Mouse (Mus musculus) ES-E14 (cell line): ENCODE measurements around the gene Hipk4.

Source experiments
- CHD2 ChIP-seq: IDR thresholded peaks from 2 replicates; pipeline ENCODE4 v1.6.1; 2014; ENCODE audit warnings: mild to moderate bottlenecking, low read depth, low read length, inconsistent platforms
- HCFC1 ChIP-seq: IDR thresholded peaks from 2 replicates; pipeline ENCODE4 v1.6.1; 2012; ENCODE audit warnings: low read length, inconsistent platforms, borderline replicate concordance; ENCODE audit not compliant: insufficient read depth
- MAFK ChIP-seq: IDR thresholded peaks from 2 replicates; pipeline ENCODE4 v1.6.1; 2014; ENCODE audit warnings: mild to moderate bottlenecking, low read depth, low read length, inconsistent platforms; ENCODE audit not compliant: insufficient read depth
- ZC3H11A ChIP-seq: IDR thresholded peaks from 2 replicates; pipeline ENCODE4 v1.6.1; 2012; ENCODE audit warnings: low read depth, mild to moderate bottlenecking, inconsistent platforms, low read length, borderline replicate concordance
- ZNF384 ChIP-seq: IDR thresholded peaks from 2 replicates; pipeline ENCODE4 v1.6.1; 2012; ENCODE audit warnings: low read depth, low read length, inconsistent platforms

DNA sequence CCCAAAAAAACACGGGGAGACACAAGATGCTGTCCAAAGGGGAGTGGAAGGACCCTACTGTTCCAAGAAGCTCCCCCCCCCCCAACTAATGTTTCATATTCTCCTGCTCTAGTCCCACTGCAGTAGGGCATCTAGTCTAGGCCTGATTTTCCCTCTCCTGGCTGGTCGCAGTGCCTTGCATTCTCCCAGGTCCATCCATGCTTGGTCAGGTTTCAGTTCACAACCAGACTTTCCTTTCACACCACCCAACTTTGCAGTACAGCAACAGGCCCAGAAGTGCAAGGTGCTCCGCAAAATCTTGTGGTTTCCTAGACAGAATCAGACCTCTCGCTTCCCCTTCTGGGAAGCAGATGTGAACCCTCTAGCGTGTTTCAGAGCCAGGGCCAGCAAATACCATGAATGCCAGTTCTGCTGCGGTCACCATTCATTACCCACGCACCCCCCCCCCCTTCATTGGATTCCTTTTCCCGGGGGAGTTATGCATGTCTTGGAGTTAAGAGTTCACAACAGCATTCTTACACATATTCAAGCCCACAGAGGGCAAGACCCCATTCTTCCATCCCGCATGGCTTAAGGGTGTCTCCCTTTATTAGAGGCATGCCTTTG lies 16.2 kb upstream of the Hipk4 start:
- no peak for TF ChIP-seq ZC3H11A
- no peak for TF ChIP-seq MAFK
- TF ChIP-seq ZNF384, result no peak
- no peak for TF ChIP-seq CHD2
- no peak for TF ChIP-seq HCFC1
